Mouse (Mus musculus) testis, adult 2 months (tissue): ENCODE data around the gene A930004D18Rik. TPM values are rescaled to one million over a fixed set of nuclear protein-coding genes. Genes with fewer than 3 reads are reported as not detected.

Experiments
- H3K27ac ChIP-seq: fragments of 200-500 bp; 2 replicates; pipeline ENCODE4 v1.5.1; 2012; ENCODE audit warnings: low read depth, low read length; ENCODE audit not compliant: control insufficient read depth, insufficient read depth
- H3K27me3 ChIP-seq: fragments of 200-500 bp; 2 replicates; pipeline ENCODE4 v1.6.1; 2012; ENCODE audit warnings: mild to moderate bottlenecking, low read length, moderate library complexity; ENCODE audit not compliant: control insufficient read depth, insufficient read depth
- H3K36me3 ChIP-seq: fragments of 200-500 bp; 2 replicates; pipeline ENCODE4 v1.6.1; 2012; ENCODE audit warnings: mild to moderate bottlenecking, low read length; ENCODE audit not compliant: control insufficient read depth, insufficient read depth
- H3K4me1 ChIP-seq: fragments of 200-500 bp; 2 replicates; pipeline ENCODE4 v1.6.1; 2012; ENCODE audit warnings: low read length; ENCODE audit not compliant: control insufficient read depth, insufficient read depth
- H3K4me3 ChIP-seq: fragments of 200-500 bp; 2 replicates; pipeline ENCODE4 v1.5.1; 2012; ENCODE audit warnings: low read depth, mild to moderate bottlenecking, low read length, moderate library complexity, mixed read lengths; ENCODE audit not compliant: control insufficient read depth
- CTCF ChIP-seq: fragments of 200-500 bp; IDR thresholded peaks from 2 replicates; pipeline ENCODE4 v1.5.1; 2012; ENCODE audit warnings: low read depth, mild to moderate bottlenecking, inconsistent platforms, low read length, moderate library complexity; ENCODE audit not compliant: control insufficient read depth, insufficient read depth, insufficient replicate concordance
- POLR2A ChIP-seq: fragments of 200-500 bp; IDR thresholded peaks from 2 replicates; pipeline ENCODE4 v1.6.1; 2012; ENCODE audit warnings: low read depth, mild to moderate bottlenecking, inconsistent platforms, low read length, moderate library complexity; ENCODE audit not compliant: control insufficient read depth
- polyA plus RNA-seq: library from polyadenylated mRNA; depleted of rRNA; stranded (reverse); fragments of >200 nt; gene quantifications from 2 replicates; pipeline ENCODE4 v1.2.3, GENCODE M21; 2012

Gene A930004D18Rik
- polyA plus RNA-seq, 1 experiment, result 0.07 TPM

DNA sequence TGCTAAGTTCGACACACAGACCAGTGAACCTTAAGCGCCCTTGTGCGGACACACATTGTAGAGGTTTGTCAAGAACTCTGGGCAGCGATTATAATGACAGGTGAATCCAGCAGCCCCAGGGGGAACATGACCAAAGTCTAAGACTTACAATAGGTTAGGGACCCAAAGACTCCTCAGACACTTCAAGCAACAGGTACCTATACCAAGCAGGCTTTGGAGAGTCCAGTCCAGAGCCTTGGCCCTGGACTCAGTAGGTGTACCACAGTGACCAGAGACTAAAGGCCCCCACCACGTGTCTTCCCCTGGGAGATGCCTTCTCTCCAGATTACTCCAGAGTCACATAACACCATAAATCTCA, 5.0 kb downstream of the A930004D18Rik start:
- no peaks in the 10 kb centered on the region for H3K36me3 ChIP-seq
- H3K4me3 ChIP-seq, result no peak overlapping the region
- TF ChIP-seq POLR2A, result no peak
- TF ChIP-seq CTCF, result no peak
- no peaks in the 10 kb centered on the region; the same call in 1 of the 2 replicates for H3K27me3 ChIP-seq
- H3K4me1 ChIP-seq, result peaks cover 13% of the 10 kb centered on the region
- no peak overlapping the region for H3K27ac ChIP-seq

GRCm38 (mm10) chr2:18031831-18032537, 5.6 kb downstream of the A930004D18Rik start:
- peaks cover 13% of the 10 kb centered on the region for H3K4me1 ChIP-seq
- no peaks in the 10 kb centered on the region; the same call in 1 of the 2 replicates for H3K27me3 ChIP-seq
- no peak overlapping the region for H3K27ac ChIP-seq
- H3K36me3 ChIP-seq, result no peaks in the 10 kb centered on the region
- peak overlapping the region; percentile 44 for H3K4me3 ChIP-seq
- TF ChIP-seq POLR2A, result no peak
- no peak for TF ChIP-seq CTCF

GRCm38 (mm10) chr2:18031271-18031821, 6.2 kb downstream of the A930004D18Rik start:
- H3K4me1 ChIP-seq, result peaks cover 16% of the 10 kb centered on the region
- H3K4me3 ChIP-seq, result peak overlapping the region; percentile 41; the same call in 1 of the 2 replicates
- no peaks in the 10 kb centered on the region for H3K36me3 ChIP-seq
- no peaks in the 10 kb centered on the region; the same call in 1 of the 2 replicates for H3K27me3 ChIP-seq
- H3K27ac ChIP-seq, result no peak overlapping the region
- no peak for TF ChIP-seq CTCF
- no peak for TF ChIP-seq POLR2A

GRCm38 (mm10) chr2:18030581-18030980, 7.0 kb downstream of the A930004D18Rik start:
- Histone ChIP-seq H3K4me3 (no peak overlapping the region), H3K27me3 (no peaks in the 10 kb centered on the region; the same call in 1 of the 2 replicates), H3K36me3 (no peaks in the 10 kb centered on the region), H3K27ac (no peak overlapping the region), H3K4me1 (peaks cover 16% of the 10 kb centered on the region)
- TF ChIP-seq POLR2A (no peak), CTCF (no peak)

DNA sequence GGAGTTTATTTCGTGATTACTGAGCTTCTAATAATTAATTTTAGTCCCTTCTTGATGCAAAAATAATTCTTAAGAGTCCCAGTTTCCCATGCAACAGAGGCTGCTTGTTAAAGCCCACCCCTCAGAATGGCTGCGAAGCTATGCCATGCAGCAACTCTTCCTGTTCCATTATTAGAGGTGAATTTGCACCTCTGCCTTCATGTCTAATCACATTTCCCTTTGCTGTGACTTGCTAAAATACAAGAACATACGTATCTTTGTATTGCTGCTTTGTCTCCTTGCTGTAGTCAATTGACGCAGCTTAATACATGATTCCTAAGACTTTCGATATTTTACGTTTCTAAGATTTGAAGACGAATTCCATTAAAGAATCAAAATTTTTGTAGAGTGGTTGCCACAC, 7.9 kb downstream of the A930004D18Rik start:
- H3K27ac ChIP-seq, result no peak overlapping the region
- no peaks in the 10 kb centered on the region for H3K36me3 ChIP-seq
- H3K4me3 ChIP-seq, result no peak overlapping the region
- no peak for TF ChIP-seq CTCF
- no peak for TF ChIP-seq POLR2A
- peaks cover 16% of the 10 kb centered on the region for H3K4me1 ChIP-seq
- no peaks in the 10 kb centered on the region; the same call in 1 of the 2 replicates for H3K27me3 ChIP-seq

- Histone ChIP-seq H3K27me3 (no peaks in the 10 kb centered on the region; the same call in 1 of the 2 replicates), H3K27ac (peak overlapping the region; percentile 69; the same call in 1 of the 2 replicates), H3K4me1 (peaks cover 16% of the 10 kb centered on the region), H3K36me3 (no peaks in the 10 kb centered on the region), H3K4me3 (peak overlapping the region; percentile 84)
- no peak; the same call in 1 of the 2 replicates for TF ChIP-seq POLR2A
- TF ChIP-seq CTCF, result no peak
Measured at GRCm38 (mm10) chr2:18028140-18029021, 9.2 kb downstream of the A930004D18Rik start.

GRCm38 (mm10) chr2:18027448-18028139, 9.9 kb downstream of the A930004D18Rik start:
- Histone ChIP-seq H3K36me3 (no peaks in the 10 kb centered on the region), H3K4me1 (peaks cover 16% of the 10 kb centered on the region), H3K27me3 (no peaks in the 10 kb centered on the region; the same call in 1 of the 2 replicates), H3K4me3 (peak overlapping the region; percentile 84), H3K27ac (peak overlapping the region; percentile 69)
- TF ChIP-seq POLR2A, result no peak
- peak; percentile 89 for TF ChIP-seq CTCF
